Mouse (Mus musculus): Measurements from ENCODE around the gene St3gal2. TPM values are rescaled to one million over a fixed set of nuclear protein-coding genes. Genes with fewer than 3 reads are reported as not detected.
"Not testable (repeated sequence)": the region's sequence is repeated elsewhere in the genome, so short reads cannot be mapped to it uniquely, and the experiment has no call there.

Gene St3gal2
- polyA plus RNA-seq, 1 experiment from 2014 or later = 25.8 TPM

- Histone ChIP-seq H3K4me2 (replicated peaks) (no peak overlapping the region), H3K27ac (replicated peaks) (no peak overlapping the region), H3K9ac (replicated peaks) (no peak overlapping the region), H3K9me3 (no peaks in the 10 kb centered on the region), H3K36me3 (peaks cover 19% of the 10 kb centered on the region), H3K4me1 (no peaks in the 10 kb centered on the region), H3K4me3 (no peak overlapping the region), H3K27me3 (no peaks in the 10 kb centered on the region)
- WGBS = 94% methylated on average over 19 of the region's 19 CpGs
- ATAC-seq (replicated peaks) = no peak
Observed at GRCm38 (mm10) chr8:110957471-110957870, 37.7 kb downstream of the St3gal2 start.

GRCm38 (mm10) chr8:110958135-110958534 is 38.4 kb downstream of the St3gal2 start:
- H3K27me3 ChIP-seq = no peaks in the 10 kb centered on the region
- no peak for ATAC-seq (replicated peaks)
- peaks cover 26% of the 10 kb centered on the region for H3K36me3 ChIP-seq
- H3K9ac ChIP-seq (replicated peaks) = no peak overlapping the region
- H3K9me3 ChIP-seq = no peaks in the 10 kb centered on the region
- no peak overlapping the region for H3K27ac ChIP-seq (replicated peaks)
- H3K4me1 ChIP-seq = no peaks in the 10 kb centered on the region
- H3K4me3 ChIP-seq = no peak overlapping the region
- WGBS = 88% methylated on average over 5 of the region's 5 CpGs
- no peak overlapping the region for H3K4me2 ChIP-seq (replicated peaks)

- not testable (repeated sequence) for H3K9ac ChIP-seq (replicated peaks); H3K4me1 ChIP-seq; H3K27ac ChIP-seq (replicated peaks); H3K27me3 ChIP-seq; H3K4me3 ChIP-seq; H3K9me3 ChIP-seq; ATAC-seq (replicated peaks); H3K4me2 ChIP-seq (replicated peaks)
- WGBS = 93% methylated on average over 7 of the region's 7 CpGs
- peaks cover 26% of the 10 kb centered on the region for H3K36me3 ChIP-seq
Observed at GRCm38 (mm10) chr8:110958553-110958952, 38.8 kb downstream of the St3gal2 start.

GRCm38 (mm10) chr8:110959071-110959780 is 39.5 kb downstream of the St3gal2 start:
- no peaks in the 10 kb centered on the region for H3K27me3 ChIP-seq
- H3K27ac ChIP-seq (replicated peaks) = 0 out of 2 replicates have a peak overlapping the region, but pooled peaks have one; percentile 5
- 89% methylated on average over 12 of the region's 12 CpGs for WGBS
- peaks cover 28% of the 10 kb centered on the region for H3K36me3 ChIP-seq
- H3K9me3 ChIP-seq = no peaks in the 10 kb centered on the region
- no peak overlapping the region for H3K9ac ChIP-seq (replicated peaks)
- H3K4me3 ChIP-seq = no peak overlapping the region
- no peak for ATAC-seq (replicated peaks)
- H3K4me1 ChIP-seq = no peaks in the 10 kb centered on the region
- H3K4me2 ChIP-seq (replicated peaks) = no peak overlapping the region

GRCm38 (mm10) chr8:110959906-110960305 is 40.2 kb downstream of the St3gal2 start:
- ATAC-seq (replicated peaks) = no peak
- Histone ChIP-seq H3K4me1 (0 out of 2 replicates have a peak, but pooled peaks cover 2% of the 10 kb centered on the region), H3K9ac (replicated peaks) (no peak overlapping the region), H3K4me3 (no peak overlapping the region), H3K4me2 (replicated peaks) (no peak overlapping the region), H3K9me3 (no peaks in the 10 kb centered on the region), H3K27ac (replicated peaks) (no peak overlapping the region), H3K36me3 (peaks cover 30% of the 10 kb centered on the region), H3K27me3 (no peaks in the 10 kb centered on the region)
- 80% methylated on average over 6 of the region's 6 CpGs for WGBS

GRCm38 (mm10) chr8:110963051-110963450 is 43.3 kb downstream of the St3gal2 start:
- Histone ChIP-seq H3K27ac (replicated peaks) (no peak overlapping the region), H3K9ac (replicated peaks) (no peak overlapping the region), H3K9me3 (no peaks in the 10 kb centered on the region), H3K4me1 (peaks cover 11% of the 10 kb centered on the region), H3K4me3 (no peak overlapping the region), H3K4me2 (replicated peaks) (no peak overlapping the region), H3K27me3 (no peaks in the 10 kb centered on the region), H3K36me3 (peaks cover 24% of the 10 kb centered on the region)
- ATAC-seq (replicated peaks) = no peak
- WGBS = 85% methylated on average over 2 of the region's 2 CpGs

GRCm38 (mm10) chr8:110964666-110965065 is 44.9 kb downstream of the St3gal2 start:
- WGBS = 72% methylated on average over 7 of the region's 7 CpGs
- Histone ChIP-seq H3K9ac (replicated peaks) (no peak overlapping the region), H3K36me3 (peaks cover 22% of the 10 kb centered on the region), H3K4me3 (no peak overlapping the region), H3K9me3 (no peaks in the 10 kb centered on the region), H3K4me2 (replicated peaks) (no peak overlapping the region), H3K4me1 (peaks cover 11% of the 10 kb centered on the region), H3K27me3 (no peaks in the 10 kb centered on the region), H3K27ac (replicated peaks) (peak overlapping the region; percentile 47; the same call in 1 of the 2 replicates)
- no peak for ATAC-seq (replicated peaks)

- Histone ChIP-seq H3K4me1 (peaks cover 17% of the 10 kb centered on the region), H3K9ac (replicated peaks) (no peak overlapping the region), H3K36me3 (peaks cover 22% of the 10 kb centered on the region), H3K4me3 (no peak overlapping the region), H3K9me3 (no peaks in the 10 kb centered on the region), H3K4me2 (replicated peaks) (no peak overlapping the region), H3K27ac (replicated peaks) (peak overlapping the region; percentile 47), H3K27me3 (no peaks in the 10 kb centered on the region)
- WGBS = 45% methylated on average over 7 of the region's 7 CpGs
- no peak for ATAC-seq (replicated peaks)
Observed at GRCm38 (mm10) chr8:110965594-110965993, 45.9 kb downstream of the St3gal2 start.

- H3K27ac ChIP-seq (replicated peaks) = no peak overlapping the region
- 91% methylated on average over 8 of the region's 8 CpGs for WGBS
- no peak overlapping the region for H3K9ac ChIP-seq (replicated peaks)
- H3K4me3 ChIP-seq = no peak overlapping the region
- no peaks in the 10 kb centered on the region for H3K27me3 ChIP-seq
- H3K36me3 ChIP-seq = peaks cover 22% of the 10 kb centered on the region
- no peak overlapping the region for H3K4me2 ChIP-seq (replicated peaks)
- no peak for ATAC-seq (replicated peaks)
- H3K9me3 ChIP-seq = no peaks in the 10 kb centered on the region
- H3K4me1 ChIP-seq = peaks cover 24% of the 10 kb centered on the region
Observed at GRCm38 (mm10) chr8:110966586-110966985, 46.9 kb downstream of the St3gal2 start.

GRCm38 (mm10) chr8:110967326-110967725 is 47.6 kb downstream of the St3gal2 start:
- ATAC-seq (replicated peaks) = no peak
- Histone ChIP-seq H3K27ac (replicated peaks) (no peak overlapping the region), H3K4me3 (no peak overlapping the region), H3K4me1 (peaks cover 24% of the 10 kb centered on the region), H3K27me3 (no peaks in the 10 kb centered on the region), H3K9ac (replicated peaks) (no peak overlapping the region), H3K36me3 (peaks cover 22% of the 10 kb centered on the region), H3K9me3 (no peaks in the 10 kb centered on the region), H3K4me2 (replicated peaks) (no peak overlapping the region)
- 73% methylated on average over 9 of the region's 9 CpGs for WGBS

GRCm38 (mm10) chr8:110969910-110970770 is 50.4 kb downstream of the St3gal2 start:
- WGBS = 5% methylated on average over 45 of the region's 45 CpGs
- Histone ChIP-seq H3K4me2 (replicated peaks) (peak overlapping the region; percentile 72), H3K4me3 (peak overlapping the region; percentile 58), H3K27me3 (no peaks in the 10 kb centered on the region), H3K9me3 (no peaks in the 10 kb centered on the region), H3K27ac (replicated peaks) (0 out of 2 replicates have a peak overlapping the region, but pooled peaks have one; percentile 29), H3K9ac (replicated peaks) (peak overlapping the region; percentile 60), H3K36me3 (peaks cover 31% of the 10 kb centered on the region), H3K4me1 (peaks cover 20% of the 10 kb centered on the region)
- ATAC-seq (replicated peaks) = peak; percentile 99

- not testable (repeated sequence) for ATAC-seq (replicated peaks); H3K4me3 ChIP-seq
- 98% methylated on average over 8 of the region's 8 CpGs for WGBS
Observed at GRCm38 (mm10) chr8:110976532-110976931, 56.8 kb downstream of the St3gal2 start.

More at GRCm38 (mm10) chr8:110976532-110976931, 56.8 kb downstream of the St3gal2 start:
- H3K4me2 ChIP-seq (replicated peaks); H3K27me3 ChIP-seq; H3K9me3 ChIP-seq; H3K27ac ChIP-seq (replicated peaks); H3K4me1 ChIP-seq; H3K9ac ChIP-seq (replicated peaks): not testable (repeated sequence)
- peaks cover 51% of the 10 kb centered on the region for H3K36me3 ChIP-seq

All from forebrain, embryonic 15.5 days (tissue).